8 mouse cellular contexts compared by ENCODE assay signal in genomic region chr1:92831188-92832001, GRCm38 (mm10). TPM values are rescaled to one million over a fixed set of nuclear protein-coding genes. Genes with fewer than 3 reads are reported as not detected.
A peak's percentile ranks its signal among the peaks of the same experiment; 100 is the strongest.
DNase-seq lines count a peak whose midpoint lies in the region; ATAC-seq and TF ChIP-seq lines count a peak whose summit lies in the region.

TSS of gene Gpc1 (plus strand) at chr1:92831645.

- TF ChIP-seq CTCF in midbrain, postnatal 0 days (IDR thresholded peaks at IDR 0.05) = no peak

- H3K36me3 ChIP-seq in erythroblast, embryonic 14.5 days (ENCODE audit: control insufficient read depth) = no peaks in the 10 kb centered on the region
- H3K36me3 ChIP-seq in embryonic facial prominence, embryonic 13.5 days = no peaks in the 10 kb centered on the region
- H3K36me3 ChIP-seq in kidney, embryonic 14.5 days (ENCODE audit: control insufficient read depth, insufficient read depth, low read length) = peaks cover 8% of the 10 kb centered on the region; the same call in 1 of the 2 replicates
- 0 out of 2 replicates have a peak, but pooled peaks cover 6% of the 10 kb centered on the region for H3K36me3 ChIP-seq in limb, embryonic 14.5 days (ENCODE audit: control insufficient read depth, insufficient read depth, low read length)
- H3K36me3 ChIP-seq in midbrain, postnatal 0 days (ENCODE audit: insufficient read depth, low read length) = peaks cover 4% of the 10 kb centered on the region

- peaks cover 2% of the 10 kb centered on the region for H3K4me1 ChIP-seq in erythroblast, embryonic 14.5 days (ENCODE audit: control insufficient read depth)
- H3K4me1 ChIP-seq in embryonic facial prominence, embryonic 13.5 days = peaks cover 27% of the 10 kb centered on the region
- H3K4me1 ChIP-seq in kidney, embryonic 14.5 days (ENCODE audit: control insufficient read depth, insufficient read depth, low read length) = peaks cover 11% of the 10 kb centered on the region; the same call in 1 of the 2 replicates
- H3K4me1 ChIP-seq in limb, embryonic 14.5 days (ENCODE audit: control insufficient read depth, insufficient read depth, low read length) = peaks cover 13% of the 10 kb centered on the region
- peaks cover 12% of the 10 kb centered on the region; the same call in 1 of the 2 replicates for H3K4me1 ChIP-seq in midbrain, postnatal 0 days (ENCODE audit: insufficient read depth, low read length)

- H3K9me3 ChIP-seq in erythroblast, embryonic 14.5 days (ENCODE audit: control insufficient read depth, low read length) = no peaks in the 10 kb centered on the region
- H3K9me3 ChIP-seq in embryonic facial prominence, embryonic 13.5 days = no peaks in the 10 kb centered on the region
- H3K9me3 ChIP-seq in kidney, embryonic 14.5 days (ENCODE audit: control insufficient read depth, low read length) = no peaks in the 10 kb centered on the region
- no peaks in the 10 kb centered on the region for H3K9me3 ChIP-seq in limb, embryonic 14.5 days (ENCODE audit: control insufficient read depth, low read length)
- no peaks in the 10 kb centered on the region for H3K9me3 ChIP-seq in midbrain, postnatal 0 days (ENCODE audit: low read length)

- ATAC-seq in erythroblast, adult 5-6 weeks (replicated peaks; ENCODE audit: low FRiP score, poor library complexity, severe bottlenecking) = no peak
- peak; percentile 78 for ATAC-seq in embryonic facial prominence, embryonic 13.5 days (ENCODE audit: insufficient number of reproducible peaks, insufficient read depth, low FRiP score, low TSS enrichment, low read depth)
- ATAC-seq in kidney, embryonic 14.5 days (ENCODE audit: low FRiP score, low TSS enrichment) = peak; percentile 75
- ATAC-seq in limb, embryonic 14.5 days (ENCODE audit: low FRiP score, low read depth) = peak; percentile 88
- ATAC-seq in midbrain, postnatal 0 days (ENCODE audit: low FRiP score) = peak; percentile 77

- H3K9ac ChIP-seq in embryonic facial prominence, embryonic 13.5 days = peak within 1 kb of the TSS; percentile 82
- peak within 1 kb of the TSS; percentile 91 for H3K9ac ChIP-seq in kidney, embryonic 14.5 days (ENCODE audit: low read depth, low read length)
- peak within 1 kb of the TSS; percentile 90 for H3K9ac ChIP-seq in limb, embryonic 14.5 days (ENCODE audit: low read depth, low read length, severe bottlenecking)
- peak within 1 kb of the TSS; percentile 92 for H3K9ac ChIP-seq in midbrain, postnatal 0 days (replicated peaks; ENCODE audit: low read length, poor library complexity, severe bottlenecking)

- no peak; the same call in 1 of the 2 replicates for TF ChIP-seq POLR2A in limb, embryonic 14.5 days (IDR thresholded peaks at IDR 0.05; ENCODE audit: borderline replicate concordance, extremely low read depth, insufficient read depth, insufficient read length)

- WGBS in embryonic facial prominence, embryonic 13.5 days = under 1% methylated on average over 60 of the region's 99 CpGs
- under 1% methylated on average over 52 of the region's 99 CpGs for WGBS in kidney, embryonic 14.5 days
- 0% methylated on average over 34 of the region's 99 CpGs for WGBS in limb, embryonic 14.5 days
- WGBS in midbrain, postnatal 0 days = under 1% methylated on average over 38 of the region's 99 CpGs

- peak within 1 kb of the TSS; percentile 90 for H3K27ac ChIP-seq in embryonic facial prominence, embryonic 13.5 days
- peak within 1 kb of the TSS; percentile 89 for H3K27ac ChIP-seq in kidney, embryonic 14.5 days (ENCODE audit: low read depth, low read length)
- peak within 1 kb of the TSS; percentile 91 for H3K27ac ChIP-seq in limb, embryonic 14.5 days (replicated peaks; ENCODE audit: low read depth, low read length)
- H3K27ac ChIP-seq in midbrain, postnatal 0 days (ENCODE audit: low read depth, low read length) = peak within 1 kb of the TSS; percentile 88

- peaks cover 49% of the 10 kb centered on the region for H3K27me3 ChIP-seq in erythroblast, embryonic 14.5 days (ENCODE audit: control insufficient read depth)
- peaks cover 9% of the 10 kb centered on the region; the same call in 1 of the 2 replicates for H3K27me3 ChIP-seq in embryonic facial prominence, embryonic 13.5 days
- peaks cover 6% of the 10 kb centered on the region; the same call in 1 of the 2 replicates for H3K27me3 ChIP-seq in kidney, embryonic 14.5 days (ENCODE audit: control insufficient read depth, insufficient read depth, low read length)
- no peaks in the 10 kb centered on the region for H3K27me3 ChIP-seq in limb, embryonic 14.5 days (ENCODE audit: control insufficient read depth, insufficient read depth, low read length)
- H3K27me3 ChIP-seq in midbrain, postnatal 0 days (ENCODE audit: insufficient read depth, low read length) = peaks cover 4% of the 10 kb centered on the region; the same call in 1 of the 2 replicates

- DNase-seq in heart, adult 9 months (ENCODE audit: low spot score in 2 of 2) = peak; percentile 46 to 75
- DNase-seq in limb, embryonic 14.5 days (ENCODE audit: low spot score) = peak; percentile 91
- DNase-seq in midbrain, postnatal 0 days (ENCODE audit: low spot score) = peak; percentile 92
- peak; percentile 9 to 56 for DNase-seq in spleen, postnatal 10 days (ENCODE audit: low spot score in 2 of 2)

- peak within 1 kb of the TSS; percentile 84 for H3K4me2 ChIP-seq in embryonic facial prominence, embryonic 13.5 days
- H3K4me2 ChIP-seq in kidney, embryonic 14.5 days (replicated peaks; ENCODE audit: low read depth, low read length) = peak within 1 kb of the TSS; percentile 91
- peak within 1 kb of the TSS; percentile 71 for H3K4me2 ChIP-seq in limb, embryonic 14.5 days (replicated peaks; ENCODE audit: low read depth, low read length, severe bottlenecking)
- peak within 1 kb of the TSS; percentile 70 for H3K4me2 ChIP-seq in midbrain, postnatal 0 days (ENCODE audit: low read depth, low read length, poor library complexity, severe bottlenecking)

- H3K4me3 ChIP-seq in erythroblast, embryonic 14.5 days (replicated peaks) = peak within 1 kb of the TSS; percentile 33
- H3K4me3 ChIP-seq in embryonic facial prominence, embryonic 13.5 days = peak within 1 kb of the TSS; percentile 78
- peak within 1 kb of the TSS; percentile 77 for H3K4me3 ChIP-seq in kidney, embryonic 14.5 days (ENCODE audit: low read length)
- H3K4me3 ChIP-seq in limb, embryonic 14.5 days (replicated peaks; ENCODE audit: low read length) = peak within 1 kb of the TSS; percentile 90
- peak within 1 kb of the TSS; percentile 90 for H3K4me3 ChIP-seq in midbrain, postnatal 0 days (ENCODE audit: low read depth, low read length)

RNA-seq across cellular contexts. Expression of gene Gpc1, which starts in this region (rescaled TPM):
- polyA plus RNA-seq in erythroblast, embryonic 14.5 days (2012) = 0.02 and 0.07 TPM in 2 replicates
- 8.2 and 9.6 TPM in 2 replicates for total RNA-seq in erythroblast, adult 5-6 weeks (2015; ENCODE audit: low replicate concordance)
- 6.8 and 7.4 TPM in 2 replicates for total RNA-seq in erythroblast, adult 5-6 weeks (2017; ENCODE audit: low replicate concordance)
- polyA plus RNA-seq in embryonic facial prominence, embryonic 13.5 days (2015; fragmentation: Nextera tagmentation; extraction: Ambion mirVana) = 58.5 and 66.1 TPM in 2 replicates
- 46.1 and 55.6 TPM in 2 replicates for polyA plus RNA-seq in kidney, embryonic 14.5 days (2014; fragmentation: Nextera tagmentation; extraction: Ambion mirVana)
- 75.5 and 107 TPM in 2 replicates for polyA plus RNA-seq in limb, embryonic 14.5 days (2012; rRNA removed)
- polyA plus RNA-seq in limb, embryonic 14.5 days (2014; fragmentation: Nextera tagmentation; extraction: Ambion mirVana) = 72.8 and 76.2 TPM in 2 replicates
- total RNA-seq in midbrain, postnatal 0 days (2014; rRNA removed) = 151 and 208 TPM in 2 replicates
- polyA plus RNA-seq in midbrain, postnatal 0 days (2015; fragmentation: Nextera tagmentation; extraction: Ambion mirVana) = 51.8 and 53.3 TPM in 2 replicates

Comparison
In these comparisons a context has a peak if more than half of its experiments do, and no peak if none do; other contexts are left out.
1. RNA of gene Gpc1 (total RNA-seq): 151 to 208 TPM in midbrain, postnatal 0 days; 6.8 to 9.6 TPM in erythroblast, adult 5-6 weeks; every median in the first group is over 10 times any median in the second.
2. RNA of gene Gpc1 (polyA plus RNA-seq): 72.8 to 107 TPM in limb, embryonic 14.5 days, 58.5 to 66.1 TPM in embryonic facial prominence, embryonic 13.5 days, 46.1 to 55.6 TPM in kidney, embryonic 14.5 days and 51.8 to 53.3 TPM in midbrain, postnatal 0 days; 0.02 to 0.07 TPM in erythroblast, embryonic 14.5 days; every median in the first group is over 10 times any median in the second.
3. H3K4me3 ChIP-seq: peak in every context shown above with its lines; median percentile 90 in limb, embryonic 14.5 days; 90 in midbrain, postnatal 0 days; 78 in embryonic facial prominence, embryonic 13.5 days; 77 in kidney, embryonic 14.5 days; 33 in erythroblast, embryonic 14.5 days.
4. DNase-seq: peak in every context shown above with its lines; median percentile 92 in midbrain, postnatal 0 days; 91 in limb, embryonic 14.5 days; 60 in heart, adult 9 months; 32 in spleen, postnatal 10 days.
5. Peak in every context shown above with its lines, with median percentiles within 50 percentile points of each other: H3K27ac ChIP-seq, H3K4me2 ChIP-seq and H3K9ac ChIP-seq.